Mouse (Mus musculus) E14TG2a.4 (cell line): Measurements from ENCODE around the gene Kcnn3.

Experiments used
- CTCF ChIP-seq: conservative IDR thresholded peaks from 2 replicates; pipeline ENCODE4 v1.5.1; 2014; ENCODE audit warnings: low read length
- NANOG ChIP-seq: IDR thresholded peaks from 2 replicates; pipeline ENCODE4 v1.6.1; 2014; ENCODE audit warnings: borderline replicate concordance, low read length, mixed read lengths
- POU5F1 ChIP-seq: IDR thresholded peaks from 2 replicates; pipeline ENCODE4 v1.6.1; 2014; ENCODE audit warnings: low read length, borderline replicate concordance

DNA sequence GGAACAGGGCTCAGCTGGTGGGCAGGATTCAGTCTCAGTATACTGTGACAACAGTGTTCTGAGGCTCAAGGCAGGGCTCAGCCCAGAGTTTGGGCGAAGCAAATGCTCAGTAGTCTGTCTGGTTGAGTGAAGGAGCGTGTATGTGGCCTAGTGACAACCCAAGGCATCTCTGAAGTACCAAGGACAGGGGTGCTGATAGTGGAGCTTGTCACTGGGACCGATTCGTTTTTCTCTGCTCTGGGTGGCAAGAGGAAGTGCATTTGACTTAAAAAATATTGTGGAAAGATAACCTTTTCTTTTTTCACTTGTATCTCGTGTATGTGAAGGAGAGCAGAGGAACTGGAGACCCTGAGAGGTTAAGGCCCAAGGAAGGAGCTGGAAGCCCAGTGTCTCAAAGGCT is 37.8 kb downstream of the Kcnn3 start:
- TF ChIP-seq CTCF (no peak), POU5F1 (no peak), NANOG (no peak)
